Mouse (Mus musculus): Measurements from ENCODE around the gene Dazap2. TPM values are rescaled to one million over a fixed set of nuclear protein-coding genes. Genes with fewer than 3 reads are reported as not detected.

Dazap2 gene
- polyA plus RNA-seq, 1 experiment from 2014 or later: 155 TPM

- no peak for ATAC-seq (replicated peaks)
- Histone ChIP-seq H3K27me3 (peaks cover 3% of the 10 kb centered on the region; the same call in 1 of the 2 replicates), H3K9me3 (no peaks in the 10 kb centered on the region), H3K4me3 (no peak overlapping the region), H3K4me1 (no peaks in the 10 kb centered on the region), H3K4me2 (replicated peaks) (no peak overlapping the region), H3K36me3 (no peaks in the 10 kb centered on the region), H3K27ac (replicated peaks) (no peak overlapping the region), H3K9ac (replicated peaks) (no peak overlapping the region)
- 56% methylated on average over 7 of the region's 7 CpGs for WGBS
Observed at GRCm38 (mm10) chr15:100628797-100629196, 13.6 kb downstream of the Dazap2 start.

- Histone ChIP-seq H3K27me3 (peaks cover 13% of the 10 kb centered on the region), H3K9ac (replicated peaks) (no peak overlapping the region), H3K4me1 (no peaks in the 10 kb centered on the region), H3K27ac (replicated peaks) (no peak overlapping the region), H3K4me3 (no peak overlapping the region), H3K4me2 (replicated peaks) (no peak overlapping the region), H3K36me3 (no peaks in the 10 kb centered on the region), H3K9me3 (no peaks in the 10 kb centered on the region)
- no peak for ATAC-seq (replicated peaks)
- WGBS: 48% methylated on average over 3 of the region's 3 CpGs
Observed at GRCm38 (mm10) chr15:100630126-100630525, 15.0 kb downstream of the Dazap2 start.

GRCm38 (mm10) chr15:100631454-100632170 lies 16.5 kb downstream of the Dazap2 start:
- no peaks in the 10 kb centered on the region for H3K9me3 ChIP-seq
- H3K27ac ChIP-seq (replicated peaks): no peak overlapping the region
- peaks cover 5% of the 10 kb centered on the region for H3K4me1 ChIP-seq
- WGBS: 90% methylated on average over 12 of the region's 12 CpGs
- no peaks in the 10 kb centered on the region for H3K36me3 ChIP-seq
- ATAC-seq (replicated peaks): no peak
- no peak overlapping the region for H3K4me3 ChIP-seq
- peaks cover 28% of the 10 kb centered on the region for H3K27me3 ChIP-seq
- no peak overlapping the region for H3K4me2 ChIP-seq (replicated peaks)
- H3K9ac ChIP-seq (replicated peaks): no peak overlapping the region

GRCm38 (mm10) chr15:100632323-100632722 lies 17.2 kb downstream of the Dazap2 start:
- no peak for ATAC-seq (replicated peaks)
- 89% methylated on average over 5 of the region's 5 CpGs for WGBS
- no peak overlapping the region for H3K27ac ChIP-seq (replicated peaks)

GRCm38 (mm10) chr15:100633341-100633740 lies 18.2 kb downstream of the Dazap2 start:
- Histone ChIP-seq H3K4me1 (peaks cover 12% of the 10 kb centered on the region), H3K36me3 (no peaks in the 10 kb centered on the region), H3K4me2 (replicated peaks) (no peak overlapping the region), H3K4me3 (no peak overlapping the region), H3K27me3 (peaks cover 46% of the 10 kb centered on the region), H3K27ac (replicated peaks) (no peak overlapping the region), H3K9ac (replicated peaks) (no peak overlapping the region), H3K9me3 (no peaks in the 10 kb centered on the region)
- no peak for ATAC-seq (replicated peaks)
- 83% methylated on average over 10 of the region's 10 CpGs for WGBS

More at GRCm38 (mm10) chr15:100632323-100632722, 17.2 kb downstream of the Dazap2 start:
- no peaks in the 10 kb centered on the region for H3K9me3 ChIP-seq
- H3K4me2 ChIP-seq (replicated peaks): no peak overlapping the region
- no peak overlapping the region for H3K9ac ChIP-seq (replicated peaks)
- no peak overlapping the region for H3K4me3 ChIP-seq
- H3K4me1 ChIP-seq: peaks cover 12% of the 10 kb centered on the region
- peaks cover 35% of the 10 kb centered on the region for H3K27me3 ChIP-seq
- H3K36me3 ChIP-seq: no peaks in the 10 kb centered on the region

GRCm38 (mm10) chr15:100635239-100635638 lies 20.1 kb downstream of the Dazap2 start:
- Histone ChIP-seq H3K9me3 (no peaks in the 10 kb centered on the region), H3K9ac (replicated peaks) (no peak overlapping the region), H3K27ac (replicated peaks) (no peak overlapping the region), H3K4me2 (replicated peaks) (no peak overlapping the region), H3K27me3 (peaks cover 52% of the 10 kb centered on the region), H3K4me1 (peaks cover 12% of the 10 kb centered on the region), H3K36me3 (no peaks in the 10 kb centered on the region), H3K4me3 (no peak overlapping the region)
- 7% methylated on average over 9 of the region's 9 CpGs for WGBS
- no peak for ATAC-seq (replicated peaks)

GRCm38 (mm10) chr15:100635851-100636645 lies 20.9 kb downstream of the Dazap2 start:
- peaks cover 52% of the 10 kb centered on the region for H3K27me3 ChIP-seq
- ATAC-seq (replicated peaks): no peak
- 4% methylated on average over 37 of the region's 38 CpGs for WGBS
- 0 out of 2 replicates have a peak overlapping the region, but pooled peaks have one; percentile 9 for H3K9ac ChIP-seq (replicated peaks)
- peaks cover 12% of the 10 kb centered on the region for H3K4me1 ChIP-seq
- H3K9me3 ChIP-seq: no peaks in the 10 kb centered on the region
- H3K4me3 ChIP-seq: peak overlapping the region; percentile 40
- H3K36me3 ChIP-seq: no peaks in the 10 kb centered on the region
- no peak overlapping the region for H3K27ac ChIP-seq (replicated peaks)
- peak overlapping the region; percentile 66 for H3K4me2 ChIP-seq (replicated peaks)

- Histone ChIP-seq H3K27me3 (peaks cover 52% of the 10 kb centered on the region), H3K4me2 (replicated peaks) (peak within 1 kb of the TSS; percentile 66), H3K4me1 (peaks cover 12% of the 10 kb centered on the region), H3K36me3 (no peaks in the 10 kb centered on the region), H3K27ac (replicated peaks) (no peak within 1 kb of the TSS), H3K4me3 (peak within 1 kb of the TSS; percentile 40), H3K9ac (replicated peaks) (0 out of 2 replicates have a peak within 1 kb of the TSS, but pooled peaks have one; percentile 9), H3K9me3 (no peaks in the 10 kb centered on the region)
- ATAC-seq (replicated peaks): no peak
- WGBS: under 1% methylated on average over 72 of the region's 77 CpGs
Observed at GRCm38 (mm10) chr15:100636700-100637501, 21.8 kb downstream of the Dazap2 start, which contains the start of gene Smagp. Smagp (minus strand) TSS chr15:100636940.

- 20% methylated on average over 6 of the region's 6 CpGs for WGBS
- Histone ChIP-seq H3K4me1 (peaks cover 12% of the 10 kb centered on the region), H3K4me2 (replicated peaks) (no peak overlapping the region), H3K9ac (replicated peaks) (no peak overlapping the region), H3K4me3 (no peak overlapping the region), H3K27ac (replicated peaks) (no peak overlapping the region), H3K27me3 (peaks cover 52% of the 10 kb centered on the region), H3K36me3 (no peaks in the 10 kb centered on the region), H3K9me3 (no peaks in the 10 kb centered on the region)
- no peak for ATAC-seq (replicated peaks)
Observed at GRCm38 (mm10) chr15:100637661-100638060, 22.5 kb downstream of the Dazap2 start.

GRCm38 (mm10) chr15:100639972-100640750 lies 25.0 kb downstream of the Dazap2 start:
- Histone ChIP-seq H3K4me2 (replicated peaks) (no peak overlapping the region), H3K27me3 (peaks cover 38% of the 10 kb centered on the region), H3K9me3 (no peaks in the 10 kb centered on the region), H3K36me3 (no peaks in the 10 kb centered on the region), H3K27ac (replicated peaks) (no peak overlapping the region), H3K4me1 (peaks cover 12% of the 10 kb centered on the region), H3K9ac (replicated peaks) (no peak overlapping the region), H3K4me3 (no peak overlapping the region)
- no peak for ATAC-seq (replicated peaks)
- WGBS: 75% methylated on average over 16 of the region's 16 CpGs

- WGBS: 76% methylated on average over 15 of the region's 16 CpGs
- no peak overlapping the region for H3K4me2 ChIP-seq (replicated peaks)
- H3K4me3 ChIP-seq: no peak overlapping the region
Observed at GRCm38 (mm10) chr15:100641226-100641810, 26.2 kb downstream of the Dazap2 start.

More at GRCm38 (mm10) chr15:100641226-100641810, 26.2 kb downstream of the Dazap2 start:
- Histone ChIP-seq H3K9me3 (no peaks in the 10 kb centered on the region), H3K27me3 (peaks cover 26% of the 10 kb centered on the region), H3K36me3 (no peaks in the 10 kb centered on the region), H3K4me1 (peaks cover 10% of the 10 kb centered on the region), H3K9ac (replicated peaks) (no peak overlapping the region), H3K27ac (replicated peaks) (no peak overlapping the region)
- no peak for ATAC-seq (replicated peaks)
